Mouse (Mus musculus): ENCODE measurements around the gene Hsf3.

GRCm38 (mm10) chrX:96419383-96419782 lies 36.7 kb downstream of the Hsf3 start:
- TF ChIP-seq POLR2A (IDR thresholded peaks at IDR 0.05; ENCODE audit: insufficient read depth, low read depth, low read length) = no peak
- TF ChIP-seq CTCF (IDR thresholded peaks at IDR 0.05; ENCODE audit: insufficient read depth, low read depth, low read length) = no peak

All from olfactory bulb, adult 2 months (tissue).